Mouse (Mus musculus) kidney, adult 2 months (tissue): ENCODE measurements around the gene Blmh.

Experiments used
- CTCF ChIP-seq: fragments of 200-500 bp; conservative IDR thresholded peaks from 2 replicates; pipeline ENCODE4 v1.5.1; 2011; ENCODE audit warnings: low read depth, mild to moderate bottlenecking, control low read depth, low read length, moderate library complexity, mixed read lengths; ENCODE audit not compliant: insufficient read depth, insufficient read length
- POLR2A ChIP-seq: fragments of 200-500 bp; IDR thresholded peaks from one replicate; pipeline ENCODE4 v1.6.1; 2011; ENCODE audit warnings: low read depth, low read length, control low read depth

GRCm38 (mm10) chr11:76984173-76984572 lies 59.6 kb downstream of the Blmh start:
- TF ChIP-seq CTCF (no peak), POLR2A (no peak)
